Mouse (Mus musculus): ENCODE results near the gene Tomt. TPM values are rescaled to one million over a fixed set of nuclear protein-coding genes. Genes with fewer than 3 reads are reported as not detected.
A peak's percentile ranks its signal among the peaks of the same experiment; 100 is the strongest.

Gene Tomt
- polyA plus RNA-seq, 1 experiment from 2014 or later: 0.47 TPM

DNA sequence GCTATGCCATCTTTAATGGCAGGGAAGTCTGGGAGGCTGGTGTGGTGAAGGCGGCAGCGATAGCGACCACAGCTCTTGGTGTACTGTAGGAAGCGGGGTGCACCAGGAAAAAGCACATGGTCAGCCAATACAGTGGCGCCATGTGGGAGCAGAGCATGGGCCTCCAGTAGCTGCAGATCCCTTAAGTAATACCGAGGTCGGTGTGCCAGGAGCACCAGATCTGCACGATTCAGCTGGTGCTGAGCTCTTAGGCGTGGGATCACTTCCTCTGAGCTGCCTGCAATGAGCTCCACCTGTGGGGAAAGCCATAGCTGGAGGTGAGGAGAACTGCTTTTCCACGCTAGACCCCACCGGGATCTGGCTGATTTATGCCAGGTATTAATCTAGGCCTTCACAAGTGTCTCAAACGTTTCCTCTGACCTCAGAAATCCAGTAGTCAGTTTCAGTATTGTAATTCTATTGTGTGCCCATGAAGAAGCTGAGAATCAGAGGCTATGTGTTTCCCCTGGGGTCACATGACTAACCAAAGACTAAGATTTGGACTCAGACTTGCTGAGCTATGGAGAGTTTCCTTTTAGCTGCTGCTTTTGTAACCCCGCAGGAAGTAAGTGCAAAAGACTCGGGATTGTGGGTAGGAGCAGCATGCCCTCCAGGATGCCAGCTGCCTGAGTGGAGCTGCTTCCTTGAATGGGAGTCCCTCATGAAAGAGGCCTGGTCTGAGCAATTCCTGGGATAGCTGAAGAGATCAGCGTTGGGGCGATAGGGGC lies 5.6 kb downstream of the Tomt start:
- no peaks in the 10 kb centered on the region for H3K9me3 ChIP-seq
- H3K4me1 ChIP-seq: peaks cover 18% of the 10 kb centered on the region
- no peak overlapping the region for H3K4me3 ChIP-seq
- peaks cover 4% of the 10 kb centered on the region; the same call in 1 of the 2 replicates for H3K36me3 ChIP-seq
- no peak overlapping the region for H3K4me2 ChIP-seq (replicated peaks)
- WGBS: 92% methylated on average over 16 of the region's 16 CpGs
- no peak overlapping the region for H3K27ac ChIP-seq (replicated peaks)
- no peaks in the 10 kb centered on the region for H3K27me3 ChIP-seq
- ATAC-seq (replicated peaks): no peak
- no peak overlapping the region for H3K9ac ChIP-seq (replicated peaks)

- Histone ChIP-seq H3K27ac (replicated peaks) (peak overlapping the region; percentile 94), H3K4me3 (peak overlapping the region; percentile 63), H3K36me3 (no peaks in the 10 kb centered on the region), H3K9me3 (no peaks in the 10 kb centered on the region), H3K4me2 (replicated peaks) (peak overlapping the region; percentile 50), H3K27me3 (no peaks in the 10 kb centered on the region), H3K4me1 (peaks cover 19% of the 10 kb centered on the region), H3K9ac (replicated peaks) (peak overlapping the region; percentile 47)
- ATAC-seq (replicated peaks): peak; percentile 99
- WGBS: under 1% methylated on average over 57 of the region's 57 CpGs
Observed at GRCm38 (mm10) chr7:101896104-101897066, 9.8 kb downstream of the Tomt start.

- H3K36me3 ChIP-seq: no peaks in the 10 kb centered on the region
- no peak for ATAC-seq (replicated peaks)
- no peaks in the 10 kb centered on the region for H3K27me3 ChIP-seq
- H3K4me1 ChIP-seq: peaks cover 19% of the 10 kb centered on the region
- peak overlapping the region; percentile 41 for H3K4me2 ChIP-seq (replicated peaks)
- peak overlapping the region; percentile 47 for H3K9ac ChIP-seq (replicated peaks)
- no peaks in the 10 kb centered on the region for H3K9me3 ChIP-seq
- WGBS: 43% methylated on average over 9 of the region's 9 CpGs
- H3K27ac ChIP-seq (replicated peaks): peak overlapping the region; percentile 94
- peak overlapping the region; percentile 63 for H3K4me3 ChIP-seq
Observed at GRCm38 (mm10) chr7:101895695-101896094, 10.5 kb downstream of the Tomt start.

DNA sequence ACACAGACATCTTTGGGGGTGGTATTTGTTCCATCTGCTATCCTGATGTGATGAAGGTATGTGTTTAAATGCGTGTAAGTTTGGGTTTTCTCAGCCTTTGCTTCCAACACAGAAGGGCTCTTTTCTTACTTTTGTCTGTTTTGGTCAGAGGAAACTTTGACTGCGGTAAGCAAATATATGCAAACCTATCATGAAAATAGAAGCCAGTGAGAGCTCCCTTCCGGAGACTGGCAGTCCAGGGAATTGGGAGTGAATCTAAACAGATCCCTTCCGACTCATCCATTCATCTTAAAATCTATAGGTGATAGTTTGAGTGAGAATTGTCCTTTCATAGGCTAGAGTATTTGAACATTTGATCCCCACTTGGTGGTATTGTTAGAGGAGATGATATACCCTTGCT lies 17.7 kb downstream of the Tomt start:
- 88% methylated on average over 4 of the region's 4 CpGs for WGBS

DNA sequence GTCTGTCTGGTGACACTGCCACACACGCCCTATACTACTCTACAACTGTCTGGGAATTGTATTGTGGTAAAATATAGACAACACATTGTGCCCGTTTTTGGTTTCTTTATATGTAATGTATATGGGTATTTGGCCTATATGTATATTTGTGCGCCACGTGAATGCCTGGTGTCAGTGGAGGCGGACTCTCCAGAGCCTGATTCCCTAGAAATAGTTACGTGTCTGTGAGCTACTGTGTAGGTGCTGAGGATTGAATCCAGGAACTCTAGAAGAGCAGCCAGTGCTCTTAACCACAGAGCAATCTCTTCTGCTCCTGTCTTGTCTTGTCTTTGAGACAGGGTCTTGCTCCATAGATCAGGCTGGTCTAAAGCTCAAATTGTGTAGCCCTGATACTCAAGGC lies 19.9 kb downstream of the Tomt start:
- Histone ChIP-seq H3K4me3 (no peak overlapping the region), H3K27me3 (no peaks in the 10 kb centered on the region), H3K9me3 (no peaks in the 10 kb centered on the region), H3K4me1 (no peaks in the 10 kb centered on the region), H3K36me3 (no peaks in the 10 kb centered on the region), H3K4me2 (replicated peaks) (no peak overlapping the region), H3K9ac (replicated peaks) (no peak overlapping the region), H3K27ac (replicated peaks) (no peak overlapping the region)
- no peak for ATAC-seq (replicated peaks)
- WGBS: 91% methylated on average over 6 of the region's 6 CpGs

More for the DNA sequence above, 17.7 kb downstream of the Tomt start:
- no peak overlapping the region for H3K9ac ChIP-seq (replicated peaks)
- H3K27ac ChIP-seq (replicated peaks): no peak overlapping the region
- ATAC-seq (replicated peaks): no peak
- no peaks in the 10 kb centered on the region for H3K9me3 ChIP-seq
- no peaks in the 10 kb centered on the region for H3K27me3 ChIP-seq
- no peaks in the 10 kb centered on the region for H3K36me3 ChIP-seq
- no peaks in the 10 kb centered on the region for H3K4me1 ChIP-seq
- H3K4me2 ChIP-seq (replicated peaks): no peak overlapping the region
- no peak overlapping the region for H3K4me3 ChIP-seq

- H3K27me3 ChIP-seq: no peaks in the 10 kb centered on the region
- no peaks in the 10 kb centered on the region for H3K4me1 ChIP-seq
- no peak overlapping the region for H3K27ac ChIP-seq (replicated peaks)
- no peaks in the 10 kb centered on the region for H3K9me3 ChIP-seq
- 95% methylated on average over 4 of the region's 4 CpGs for WGBS
- H3K36me3 ChIP-seq: no peaks in the 10 kb centered on the region
- no peak overlapping the region for H3K9ac ChIP-seq (replicated peaks)
- ATAC-seq (replicated peaks): no peak
- no peak overlapping the region for H3K4me2 ChIP-seq (replicated peaks)
- no peak overlapping the region for H3K4me3 ChIP-seq
Observed at GRCm38 (mm10) chr7:101884160-101884559, 22.0 kb downstream of the Tomt start.

GRCm38 (mm10) chr7:101882413-101883154 lies 23.6 kb downstream of the Tomt start:
- H3K4me2 ChIP-seq (replicated peaks): no peak overlapping the region

DNA sequence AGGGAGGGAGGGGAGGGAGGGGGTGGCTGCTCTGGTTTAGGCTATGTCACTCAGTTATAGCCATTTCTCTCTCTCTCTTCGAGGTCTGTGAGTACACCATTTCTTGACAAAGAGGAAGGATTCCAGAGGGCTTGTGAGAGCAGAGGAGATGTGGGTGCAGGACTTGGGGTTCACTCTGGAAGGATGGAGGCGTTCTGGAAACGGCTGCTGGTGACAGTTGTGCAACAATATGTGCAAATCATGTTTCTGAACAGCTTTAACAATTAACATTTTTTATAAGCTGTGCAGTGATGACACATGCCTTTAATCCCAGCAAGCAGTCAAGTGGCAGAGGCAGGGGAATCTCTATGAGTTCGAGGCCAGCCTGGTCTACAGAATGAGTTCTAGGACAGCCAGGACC lies 25.3 kb downstream of the Tomt start:
- Histone ChIP-seq H3K27ac (replicated peaks) (no peak overlapping the region), H3K36me3 (no peaks in the 10 kb centered on the region), H3K4me1 (no peaks in the 10 kb centered on the region), H3K4me3 (no peak overlapping the region), H3K27me3 (no peaks in the 10 kb centered on the region), H3K4me2 (replicated peaks) (no peak overlapping the region), H3K9ac (replicated peaks) (no peak overlapping the region), H3K9me3 (no peaks in the 10 kb centered on the region)
- no peak for ATAC-seq (replicated peaks)
- WGBS: 77% methylated on average over 4 of the region's 4 CpGs

More at GRCm38 (mm10) chr7:101882413-101883154, 23.6 kb downstream of the Tomt start:
- ATAC-seq (replicated peaks): no peak
- Histone ChIP-seq H3K4me1 (no peaks in the 10 kb centered on the region), H3K27ac (replicated peaks) (no peak overlapping the region), H3K4me3 (no peak overlapping the region), H3K36me3 (no peaks in the 10 kb centered on the region), H3K9me3 (no peaks in the 10 kb centered on the region), H3K27me3 (no peaks in the 10 kb centered on the region), H3K9ac (replicated peaks) (no peak overlapping the region)
- WGBS: 63% methylated on average over 9 of the region's 9 CpGs

- no peaks in the 10 kb centered on the region for H3K27me3 ChIP-seq
- no peak overlapping the region for H3K4me3 ChIP-seq
- no peaks in the 10 kb centered on the region for H3K4me1 ChIP-seq
- H3K27ac ChIP-seq (replicated peaks): no peak overlapping the region
- WGBS: 91% methylated on average over 1 of the region's 1 CpGs
- no peak overlapping the region for H3K9ac ChIP-seq (replicated peaks)
- ATAC-seq (replicated peaks): no peak
- H3K36me3 ChIP-seq: no peaks in the 10 kb centered on the region
- H3K9me3 ChIP-seq: no peaks in the 10 kb centered on the region
- no peak overlapping the region for H3K4me2 ChIP-seq (replicated peaks)
Observed at GRCm38 (mm10) chr7:101875978-101876377, 30.2 kb downstream of the Tomt start.

- H3K27me3 ChIP-seq: no peaks in the 10 kb centered on the region
- no peaks in the 10 kb centered on the region for H3K9me3 ChIP-seq
- H3K9ac ChIP-seq (replicated peaks): no peak overlapping the region
- H3K4me2 ChIP-seq (replicated peaks): no peak overlapping the region
- 96% methylated on average over 3 of the region's 3 CpGs for WGBS
- H3K36me3 ChIP-seq: no peaks in the 10 kb centered on the region
- no peak for ATAC-seq (replicated peaks)
- no peak overlapping the region for H3K27ac ChIP-seq (replicated peaks)
- no peak overlapping the region for H3K4me3 ChIP-seq
- no peaks in the 10 kb centered on the region for H3K4me1 ChIP-seq
Observed at GRCm38 (mm10) chr7:101871296-101871695, 34.9 kb downstream of the Tomt start.

- Histone ChIP-seq H3K9ac (replicated peaks) (no peak within 1 kb of the TSS), H3K27me3 (no peaks in the 10 kb centered on the region), H3K36me3 (no peaks in the 10 kb centered on the region), H3K4me3 (no peak within 1 kb of the TSS), H3K4me2 (replicated peaks) (no peak within 1 kb of the TSS), H3K9me3 (no peaks in the 10 kb centered on the region), H3K4me1 (no peaks in the 10 kb centered on the region), H3K27ac (replicated peaks) (no peak within 1 kb of the TSS)
- ATAC-seq (replicated peaks): no peak
- WGBS: 81% methylated on average over 2 of the region's 2 CpGs
Observed at GRCm38 (mm10) chr7:101870629-101871028, 35.5 kb downstream of the Tomt start, which contains the start of gene Folr1. Gene Folr1 (minus strand): TSS chr7:101870788.

DNA sequence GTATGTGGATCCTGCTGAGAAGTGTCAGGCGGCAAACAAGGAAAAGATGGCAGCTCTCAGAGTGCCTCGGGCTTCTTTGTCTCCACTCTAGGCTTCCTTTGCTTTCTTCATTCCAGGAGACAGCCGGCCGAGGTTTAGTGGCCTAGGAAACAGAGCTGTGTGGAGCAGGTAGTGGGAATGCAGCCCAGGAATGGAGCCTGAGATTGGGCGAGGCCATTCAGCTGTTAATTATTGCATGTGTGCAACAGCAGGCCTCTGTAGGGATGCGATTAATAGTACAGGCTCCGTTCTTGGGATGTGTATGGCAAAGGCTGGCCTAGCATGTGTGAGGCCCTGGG lies 37.0 kb downstream of the Tomt start:
- ATAC-seq (replicated peaks): no peak
- Histone ChIP-seq H3K4me3 (no peak overlapping the region), H3K27ac (replicated peaks) (no peak overlapping the region), H3K9me3 (no peaks in the 10 kb centered on the region), H3K27me3 (no peaks in the 10 kb centered on the region), H3K36me3 (no peaks in the 10 kb centered on the region), H3K4me2 (replicated peaks) (no peak overlapping the region), H3K9ac (replicated peaks) (no peak overlapping the region), H3K4me1 (no peaks in the 10 kb centered on the region)
- WGBS: 40% methylated on average over 7 of the region's 7 CpGs

Data from forebrain, embryonic 15.5 days (tissue).